In the genomic region with DNA sequence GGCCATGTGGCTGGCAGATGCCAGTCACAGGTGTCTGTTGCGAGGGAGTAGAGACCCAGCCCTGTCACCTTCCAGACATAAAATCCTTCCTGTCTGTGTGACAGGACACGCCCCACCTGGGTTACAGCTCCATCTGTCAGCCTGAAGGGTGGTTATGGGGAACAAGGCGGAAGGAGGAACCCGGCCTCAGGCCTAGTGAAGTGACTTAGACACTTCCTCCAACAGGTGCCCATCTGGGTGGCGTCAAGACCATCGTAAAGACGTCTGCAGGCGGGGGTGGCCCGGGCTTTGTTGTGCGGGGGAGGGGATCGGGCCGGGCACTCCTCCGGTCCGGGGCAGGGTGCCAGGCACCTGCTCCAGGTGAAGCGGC, we compare ENCODE assay signal across 8 mouse cellular contexts. TPM values are rescaled to one million over a fixed set of nuclear protein-coding genes. Genes with fewer than 3 reads are reported as not detected.
A peak's percentile ranks its signal among the peaks of the same experiment; 100 is the strongest.
DNase-seq lines count a peak whose midpoint lies in the region; ATAC-seq lines count a peak whose summit lies in the region.

No protein-coding gene starts in this region.

- H3K36me3 ChIP-seq in embryonic facial prominence, embryonic 14.5 days (ENCODE audit: control insufficient read depth, insufficient read depth, low read length): no peaks in the 10 kb centered on the region
- no peaks in the 10 kb centered on the region for H3K36me3 ChIP-seq in limb, embryonic 11.5 days (ENCODE audit: control insufficient read depth, insufficient read depth, low read length)
- H3K36me3 ChIP-seq in midbrain, embryonic 10.5 days: no peaks in the 10 kb centered on the region
- no peaks in the 10 kb centered on the region for H3K36me3 ChIP-seq in splenic B cell, adult 2 months (ENCODE audit: control insufficient read depth, insufficient read depth, low read length, poor library complexity, severe bottlenecking)

- peaks cover 25% of the 10 kb centered on the region for H3K4me1 ChIP-seq in embryonic facial prominence, embryonic 14.5 days (ENCODE audit: control insufficient read depth, insufficient read depth, low read length)
- H3K4me1 ChIP-seq in limb, embryonic 11.5 days (ENCODE audit: control insufficient read depth, insufficient read depth, low read length): peaks cover 13% of the 10 kb centered on the region
- peaks cover 36% of the 10 kb centered on the region for H3K4me1 ChIP-seq in midbrain, embryonic 10.5 days

- H3K9ac ChIP-seq in embryonic facial prominence, embryonic 14.5 days (ENCODE audit: low read depth, low read length): peak overlapping the region; percentile 87
- H3K9ac ChIP-seq in limb, embryonic 11.5 days (ENCODE audit: low read length): peak overlapping the region; percentile 88

- peak; percentile 7; the same call in 1 of the 2 replicates for ATAC-seq in embryonic facial prominence, embryonic 14.5 days (ENCODE audit: low read depth)
- peak; percentile 31 to 57; a peak in 2 of 4 replicates for ATAC-seq in hematopoietic stem cell, adult 5-6 weeks (replicated peaks in 1 of 2; ENCODE audit: insufficient read depth in 1 of 2, low FRiP score in 2 of 2, low TSS enrichment in 1 of 2, low read depth in 1 of 2, poor library complexity in 2 of 2, severe bottlenecking in 2 of 2)
- ATAC-seq in limb, embryonic 11.5 days (ENCODE audit: insufficient number of reproducible peaks, low FRiP score, low TSS enrichment, low read depth): 0 out of 2 replicates have a peak, but pooled peaks have one; percentile 37

- H3K27me3 ChIP-seq in embryonic facial prominence, embryonic 14.5 days (replicated peaks; ENCODE audit: control insufficient read depth, insufficient read depth, low read length): no peaks in the 10 kb centered on the region
- no peaks in the 10 kb centered on the region for H3K27me3 ChIP-seq in limb, embryonic 11.5 days (ENCODE audit: control insufficient read depth, insufficient read depth, low read length)
- 0 out of 2 replicates have a peak, but pooled peaks cover 8% of the 10 kb centered on the region for H3K27me3 ChIP-seq in midbrain, embryonic 10.5 days (ENCODE audit: low read depth, poor library complexity, severe bottlenecking)
- no peaks in the 10 kb centered on the region for H3K27me3 ChIP-seq in splenic B cell, adult 2 months (ENCODE audit: control insufficient read depth, insufficient read depth, low read length, poor library complexity, severe bottlenecking)

- no peaks in the 10 kb centered on the region for H3K9me3 ChIP-seq in embryonic facial prominence, embryonic 14.5 days (ENCODE audit: control insufficient read depth, low read length)
- H3K9me3 ChIP-seq in limb, embryonic 11.5 days (ENCODE audit: control insufficient read depth, low read length): no peaks in the 10 kb centered on the region
- H3K9me3 ChIP-seq in midbrain, embryonic 10.5 days (replicated peaks): no peaks in the 10 kb centered on the region

- H3K4me3 ChIP-seq in embryonic facial prominence, embryonic 14.5 days (ENCODE audit: low read depth, low read length): peak overlapping the region; percentile 86
- H3K4me3 ChIP-seq in limb, embryonic 11.5 days (ENCODE audit: low read depth, low read length): peak overlapping the region; percentile 80
- H3K4me3 ChIP-seq in midbrain, embryonic 10.5 days: peak overlapping the region; percentile 89

- no peak overlapping the region; the same call in 1 of the 2 replicates for H3K27ac ChIP-seq in embryonic facial prominence, embryonic 14.5 days (replicated peaks; ENCODE audit: low read depth, low read length)
- no peak overlapping the region for H3K27ac ChIP-seq in limb, embryonic 11.5 days (replicated peaks; ENCODE audit: low read depth, low read length)
- peak overlapping the region; percentile 94 for H3K27ac ChIP-seq in midbrain, embryonic 10.5 days (replicated peaks)

- DNase-seq in heart, adult 18-20 months: peak; percentile 63 to 67
- no peak for DNase-seq in heart, postnatal 4 days
- peak; percentile 29 for DNase-seq in adrenal gland, postnatal 25 days
- peak; percentile 54 for DNase-seq in embryonic facial prominence, embryonic 14.5 days (ENCODE audit: low spot score)
- peak; percentile 49 for DNase-seq in limb, embryonic 11.5 days (ENCODE audit: low spot score)
- DNase-seq in midbrain, embryonic 10.5 days (ENCODE audit: low spot score): no peak
- DNase-seq in splenic B cell, adult 2 months (ENCODE audit: low read depth, low spot score): peak; percentile 93

- H3K4me2 ChIP-seq in embryonic facial prominence, embryonic 14.5 days (ENCODE audit: low read depth, low read length): peak overlapping the region; percentile 97
- H3K4me2 ChIP-seq in limb, embryonic 11.5 days (ENCODE audit: low read depth, severe bottlenecking): peak overlapping the region; percentile 85

- WGBS in embryonic facial prominence, embryonic 14.5 days: 4% methylated on average over 15 of the region's 15 CpGs
- under 1% methylated on average over 15 of the region's 15 CpGs for WGBS in limb, embryonic 11.5 days
- 3% methylated on average over 15 of the region's 15 CpGs for WGBS in midbrain, embryonic 10.5 days

RNA-seq across cellular contexts. Expression of gene Pkn1, which starts 0.7 kb away (rescaled TPM):
- total RNA-seq in heart, adult 18-20 months (2021): 10 to 100 TPM; 51.1 to 52.7 TPM
- 10 to 100 TPM; 52.7 to 53.4 TPM for total RNA-seq in heart, postnatal 4 days (2021)
- total RNA-seq in adrenal gland, postnatal 25 days (2021): 120 and 146 TPM in 2 replicates
- 26.1 and 30.4 TPM in 2 replicates for polyA plus RNA-seq in embryonic facial prominence, embryonic 14.5 days (2014; fragmentation: Nextera tagmentation; extraction: Ambion mirVana)
- 67.6 and 83.1 TPM in 2 replicates for total RNA-seq in hematopoietic stem cell, adult 5-6 weeks (2017)
- polyA plus RNA-seq in limb, embryonic 11.5 days (2014; fragmentation: Nextera tagmentation; extraction: Ambion mirVana): 28.8 and 30.1 TPM in 2 replicates
- polyA plus RNA-seq in midbrain, embryonic 10.5 days (2016; fragmentation: Nextera tagmentation; extraction: Ambion mirVana): 22.8 and 27.0 TPM in 2 replicates

RNA-seq across cellular contexts. Expression of gene Ddx39, which starts 16.7 kb away (rescaled TPM):
- 10 to 100 TPM; 15.2 to 15.9 TPM for total RNA-seq in heart, adult 18-20 months (2021)
- 10 to 100 TPM; 68.1 to 69.0 TPM for total RNA-seq in heart, postnatal 4 days (2021)
- total RNA-seq in adrenal gland, postnatal 25 days (2021): 25.7 and 29.5 TPM in 2 replicates
- 106 and 131 TPM in 2 replicates for polyA plus RNA-seq in embryonic facial prominence, embryonic 14.5 days (2014; fragmentation: Nextera tagmentation; extraction: Ambion mirVana)
- 61.0 and 66.9 TPM in 2 replicates for total RNA-seq in hematopoietic stem cell, adult 5-6 weeks (2017)
- polyA plus RNA-seq in limb, embryonic 11.5 days (2014; fragmentation: Nextera tagmentation; extraction: Ambion mirVana): 210 and 215 TPM in 2 replicates
- polyA plus RNA-seq in midbrain, embryonic 10.5 days (2016; fragmentation: Nextera tagmentation; extraction: Ambion mirVana): 314 and 357 TPM in 2 replicates

RNA-seq across cellular contexts. Expression of gene Ptger1, which starts 31.8 kb away (rescaled TPM):
- under 1 TPM; 0.07 to 0.41 TPM for total RNA-seq in heart, adult 18-20 months (2021)
- 1 to 10 TPM in 1 of 2 experiments, under 1 TPM in 1; 0.33 to 1.1 TPM for total RNA-seq in heart, postnatal 4 days (2021)
- 0.86 and 2.5 TPM in 2 replicates for total RNA-seq in adrenal gland, postnatal 25 days (2021)
- polyA plus RNA-seq in embryonic facial prominence, embryonic 14.5 days (2014; fragmentation: Nextera tagmentation; extraction: Ambion mirVana): 1.0 and 1.2 TPM in 2 replicates
- 0.79 and 0.94 TPM in 2 replicates for total RNA-seq in hematopoietic stem cell, adult 5-6 weeks (2017)
- polyA plus RNA-seq in limb, embryonic 11.5 days (2014; fragmentation: Nextera tagmentation; extraction: Ambion mirVana): 0.59 and 1.6 TPM in 2 replicates
- 0.29 and 0.38 TPM in 2 replicates for polyA plus RNA-seq in midbrain, embryonic 10.5 days (2016; fragmentation: Nextera tagmentation; extraction: Ambion mirVana)

RNA-seq across cellular contexts. Expression of gene Adgre5, which starts 42.9 kb away (rescaled TPM):
- total RNA-seq in heart, adult 18-20 months (2021): 10 to 100 TPM; 41.1 to 43.2 TPM
- total RNA-seq in heart, postnatal 4 days (2021): 10 to 100 TPM; 62.8 to 63.4 TPM
- total RNA-seq in adrenal gland, postnatal 25 days (2021): 28.7 and 40.6 TPM in 2 replicates
- 43.1 and 45.8 TPM in 2 replicates for polyA plus RNA-seq in embryonic facial prominence, embryonic 14.5 days (2014; fragmentation: Nextera tagmentation; extraction: Ambion mirVana)
- total RNA-seq in hematopoietic stem cell, adult 5-6 weeks (2017): 23.2 and 24.9 TPM in 2 replicates
- 24.6 and 26.4 TPM in 2 replicates for polyA plus RNA-seq in limb, embryonic 11.5 days (2014; fragmentation: Nextera tagmentation; extraction: Ambion mirVana)
- 8.0 and 13.4 TPM in 2 replicates for polyA plus RNA-seq in midbrain, embryonic 10.5 days (2016; fragmentation: Nextera tagmentation; extraction: Ambion mirVana)

RNA-seq across cellular contexts. Expression of gene Gipc1, which starts 45.8 kb away (rescaled TPM):
- total RNA-seq in heart, adult 18-20 months (2021): 10 to 100 TPM; 23.1 to 27.3 TPM
- total RNA-seq in heart, postnatal 4 days (2021): 10 to 100 TPM; 61.9 to 64.2 TPM
- 42.3 and 48.8 TPM in 2 replicates for total RNA-seq in adrenal gland, postnatal 25 days (2021)
- 107 and 131 TPM in 2 replicates for polyA plus RNA-seq in embryonic facial prominence, embryonic 14.5 days (2014; fragmentation: Nextera tagmentation; extraction: Ambion mirVana)
- 4.6 and 13.5 TPM in 2 replicates for total RNA-seq in hematopoietic stem cell, adult 5-6 weeks (2017)
- polyA plus RNA-seq in limb, embryonic 11.5 days (2014; fragmentation: Nextera tagmentation; extraction: Ambion mirVana): 163 and 178 TPM in 2 replicates
- polyA plus RNA-seq in midbrain, embryonic 10.5 days (2016; fragmentation: Nextera tagmentation; extraction: Ambion mirVana): 233 and 242 TPM in 2 replicates

Comparison
In these comparisons a context has a peak if more than half of its experiments do, and no peak if none do; other contexts are left out.
1. DNase-seq: peak in heart, adult 18-20 months (2 of 2), adrenal gland, postnatal 25 days (single experiment), embryonic facial prominence, embryonic 14.5 days (single experiment), limb, embryonic 11.5 days (single experiment) and splenic B cell, adult 2 months (single experiment); none in heart, postnatal 4 days (single experiment) and midbrain, embryonic 10.5 days (single experiment).
2. Peak in every context shown above with its lines, with median percentiles within 50 percentile points of each other: ATAC-seq and H3K4me3 ChIP-seq.